Mouse (Mus musculus): Measurements from ENCODE around the gene Cnpy1. TPM values are rescaled to one million over a fixed set of nuclear protein-coding genes. Genes with fewer than 3 reads are reported as not detected.

Cnpy1 gene
- polyA plus RNA-seq, 1 experiment from 2014 or later, result 2.4 TPM

- WGBS, result under 1% methylated on average over 29 of the region's 29 CpGs
- no peak for DNase-seq (ENCODE audit: low spot score)
- peaks cover 88% of the 10 kb centered on the region for H3K27me3 ChIP-seq (ENCODE audit: control insufficient read depth, insufficient read depth, low read length)
Measured at GRCm38 (mm10) chr5:28167611-28168252, 77.9 kb downstream of the Cnpy1 start.

GRCm38 (mm10) chr5:28166256-28167231 is 79.1 kb downstream of the Cnpy1 start:
- DNase-seq (ENCODE audit: low spot score) (peak; percentile 78), ATAC-seq (replicated peaks; ENCODE audit: low FRiP score) (0 out of 2 replicates have a peak, but pooled peaks have one; percentile 13)
- Histone ChIP-seq H3K4me1 (replicated peaks; ENCODE audit: control insufficient read depth, insufficient read depth, low read length) (peaks cover 14% of the 10 kb centered on the region; the same call in 1 of the 2 replicates), H3K9ac (ENCODE audit: low read length) (no peak overlapping the region; the same call in 1 of the 2 replicates), H3K27ac (ENCODE audit: low read depth, low read length) (no peak overlapping the region), H3K36me3 (ENCODE audit: control insufficient read depth, insufficient read depth, low read length) (no peaks in the 10 kb centered on the region), H3K4me2 (ENCODE audit: low read depth, low read length, severe bottlenecking) (peak overlapping the region; percentile 73), H3K4me3 (ENCODE audit: low read depth, low read length) (peak overlapping the region; percentile 40), H3K27me3 (ENCODE audit: control insufficient read depth, insufficient read depth, low read length) (peaks cover 87% of the 10 kb centered on the region), H3K9me3 (ENCODE audit: control insufficient read depth, low read length) (no peaks in the 10 kb centered on the region)
- WGBS, result under 1% methylated on average over 96 of the region's 111 CpGs

More at GRCm38 (mm10) chr5:28167611-28168252, 77.9 kb downstream of the Cnpy1 start:
- H3K27ac ChIP-seq (ENCODE audit: low read depth, low read length), result no peak overlapping the region
- no peak overlapping the region for H3K4me2 ChIP-seq (ENCODE audit: low read depth, low read length, severe bottlenecking)
- H3K4me3 ChIP-seq (ENCODE audit: low read depth, low read length), result no peak overlapping the region
- H3K9ac ChIP-seq (ENCODE audit: low read length), result no peak overlapping the region
- no peak for ATAC-seq (replicated peaks; ENCODE audit: low FRiP score)
- H3K36me3 ChIP-seq (ENCODE audit: control insufficient read depth, insufficient read depth, low read length), result no peaks in the 10 kb centered on the region
- peaks cover 14% of the 10 kb centered on the region; the same call in 1 of the 2 replicates for H3K4me1 ChIP-seq (replicated peaks; ENCODE audit: control insufficient read depth, insufficient read depth, low read length)
- no peaks in the 10 kb centered on the region for H3K9me3 ChIP-seq (ENCODE audit: control insufficient read depth, low read length)

- Histone ChIP-seq H3K36me3 (ENCODE audit: control insufficient read depth, insufficient read depth, low read length) (no peaks in the 10 kb centered on the region), H3K9me3 (ENCODE audit: control insufficient read depth, low read length) (no peaks in the 10 kb centered on the region), H3K27me3 (ENCODE audit: control insufficient read depth, insufficient read depth, low read length) (peaks cover 87% of the 10 kb centered on the region), H3K4me2 (ENCODE audit: low read depth, low read length, severe bottlenecking) (peak within 1 kb of the TSS; percentile 73), H3K4me3 (ENCODE audit: low read depth, low read length) (peak within 1 kb of the TSS; percentile 40), H3K9ac (ENCODE audit: low read length) (no peak within 1 kb of the TSS; the same call in 1 of the 2 replicates), H3K4me1 (replicated peaks; ENCODE audit: control insufficient read depth, insufficient read depth, low read length) (peaks cover 14% of the 10 kb centered on the region; the same call in 1 of the 2 replicates), H3K27ac (ENCODE audit: low read depth, low read length) (no peak within 1 kb of the TSS)
- DNase-seq (ENCODE audit: low spot score), result peak; percentile 89
- peak; percentile 80 for ATAC-seq (replicated peaks; ENCODE audit: low FRiP score)
- under 1% methylated on average over 87 of the region's 113 CpGs for WGBS
Measured at GRCm38 (mm10) chr5:28165358-28166255, 80.0 kb downstream of the Cnpy1 start, which contains the start of gene En2. Gene En2, plus strand, starts transcription at chr5:28165694.

- Histone ChIP-seq H3K27me3 (ENCODE audit: control insufficient read depth, insufficient read depth, low read length) (peaks cover 89% of the 10 kb centered on the region), H3K9me3 (ENCODE audit: control insufficient read depth, low read length) (no peaks in the 10 kb centered on the region), H3K4me3 (ENCODE audit: low read depth, low read length) (no peak overlapping the region), H3K36me3 (ENCODE audit: control insufficient read depth, insufficient read depth, low read length) (no peaks in the 10 kb centered on the region), H3K27ac (ENCODE audit: low read depth, low read length) (no peak overlapping the region), H3K4me2 (ENCODE audit: low read depth, low read length, severe bottlenecking) (no peak overlapping the region), H3K4me1 (replicated peaks; ENCODE audit: control insufficient read depth, insufficient read depth, low read length) (peaks cover 14% of the 10 kb centered on the region; the same call in 1 of the 2 replicates), H3K9ac (ENCODE audit: low read length) (no peak overlapping the region)
- 0% methylated on average over 1 of the region's 1 CpGs for WGBS
- no peak for DNase-seq (ENCODE audit: low spot score)
- no peak for ATAC-seq (replicated peaks; ENCODE audit: low FRiP score)
Measured at GRCm38 (mm10) chr5:28163926-28164325, 81.7 kb downstream of the Cnpy1 start.

- peaks cover 92% of the 10 kb centered on the region for H3K27me3 ChIP-seq (ENCODE audit: control insufficient read depth, insufficient read depth, low read length)
- H3K9ac ChIP-seq (ENCODE audit: low read length), result no peak overlapping the region
- H3K36me3 ChIP-seq (ENCODE audit: control insufficient read depth, insufficient read depth, low read length), result no peaks in the 10 kb centered on the region
- no peak for DNase-seq (ENCODE audit: low spot score)
- ATAC-seq (replicated peaks; ENCODE audit: low FRiP score), result no peak
- H3K9me3 ChIP-seq (ENCODE audit: control insufficient read depth, low read length), result no peaks in the 10 kb centered on the region
- no peak overlapping the region for H3K4me2 ChIP-seq (ENCODE audit: low read depth, low read length, severe bottlenecking)
- WGBS, result under 1% methylated on average over 24 of the region's 24 CpGs
- no peak overlapping the region for H3K27ac ChIP-seq (ENCODE audit: low read depth, low read length)
- 0 out of 2 replicates have a peak overlapping the region, but pooled peaks have one; percentile 7 for H3K4me3 ChIP-seq (ENCODE audit: low read depth, low read length)
- peaks cover 18% of the 10 kb centered on the region; the same call in 1 of the 2 replicates for H3K4me1 ChIP-seq (replicated peaks; ENCODE audit: control insufficient read depth, insufficient read depth, low read length)
Measured at GRCm38 (mm10) chr5:28161938-28162402, 83.6 kb downstream of the Cnpy1 start.

GRCm38 (mm10) chr5:28161383-28161937 is 84.1 kb downstream of the Cnpy1 start:
- H3K4me2 ChIP-seq (ENCODE audit: low read depth, low read length, severe bottlenecking), result no peak overlapping the region
- DNase-seq (ENCODE audit: low spot score), result no peak
- H3K9ac ChIP-seq (ENCODE audit: low read length), result no peak overlapping the region

GRCm38 (mm10) chr5:28159891-28160470 is 85.6 kb downstream of the Cnpy1 start:
- Histone ChIP-seq H3K4me2 (ENCODE audit: low read depth, low read length, severe bottlenecking) (no peak overlapping the region), H3K4me3 (ENCODE audit: low read depth, low read length) (no peak overlapping the region), H3K9ac (ENCODE audit: low read length) (no peak overlapping the region), H3K9me3 (ENCODE audit: control insufficient read depth, low read length) (no peaks in the 10 kb centered on the region), H3K36me3 (ENCODE audit: control insufficient read depth, insufficient read depth, low read length) (no peaks in the 10 kb centered on the region), H3K27ac (ENCODE audit: low read depth, low read length) (no peak overlapping the region), H3K4me1 (replicated peaks; ENCODE audit: control insufficient read depth, insufficient read depth, low read length) (peaks cover 5% of the 10 kb centered on the region; the same call in 1 of the 2 replicates), H3K27me3 (ENCODE audit: control insufficient read depth, insufficient read depth, low read length) (peaks cover 87% of the 10 kb centered on the region)
- ATAC-seq (replicated peaks; ENCODE audit: low FRiP score), result no peak
- DNase-seq (ENCODE audit: low spot score), result no peak
- WGBS, result 1% methylated on average over 8 of the region's 8 CpGs

More at GRCm38 (mm10) chr5:28161383-28161937, 84.1 kb downstream of the Cnpy1 start:
- under 1% methylated on average over 20 of the region's 20 CpGs for WGBS
- Histone ChIP-seq H3K27ac (ENCODE audit: low read depth, low read length) (no peak overlapping the region), H3K27me3 (ENCODE audit: control insufficient read depth, insufficient read depth, low read length) (peaks cover 92% of the 10 kb centered on the region), H3K36me3 (ENCODE audit: control insufficient read depth, insufficient read depth, low read length) (no peaks in the 10 kb centered on the region), H3K4me3 (ENCODE audit: low read depth, low read length) (0 out of 2 replicates have a peak overlapping the region, but pooled peaks have one; percentile 7), H3K4me1 (replicated peaks; ENCODE audit: control insufficient read depth, insufficient read depth, low read length) (peaks cover 13% of the 10 kb centered on the region; the same call in 1 of the 2 replicates), H3K9me3 (ENCODE audit: control insufficient read depth, low read length) (no peaks in the 10 kb centered on the region)
- no peak for ATAC-seq (replicated peaks; ENCODE audit: low FRiP score)
